Mouse (Mus musculus) Patski (cell line): ENCODE measurements around the gene Tspan9. TPM values are rescaled to one million over a fixed set of nuclear protein-coding genes. Genes with fewer than 3 reads are reported as not detected.

ENCODE experiments used
- ATAC-seq: fragments of 100-300 bp; one replicate; pipeline ENCODE4 v1.8.0; 2021
- CTCF ChIA-PET: fragments of 350-600 bp; sonication (Branson Sonifier 250); formaldehyde crosslinking; loops from one replicate; lab custom pipeline; 2022; ENCODE audit warnings: inconsistent platforms; lab: Charles Lee
- POLR2A ChIA-PET: fragments of 350-600 bp; sonication (Branson Sonifier 250); formaldehyde crosslinking; loops from one replicate; lab custom pipeline; 2022; ENCODE audit warnings: antibody characterized with exemption, inconsistent platforms; lab: Charles Lee
- DNase-seq: peaks from one replicate; pipeline ENCODE4 v3.0.0-alpha.2; 2011; ENCODE audit warnings: low read depth, low spot score
- H3K27me3 ChIP-seq: fragments of 371-371 bp; one replicate; pipeline ENCODE4 v1.5.1; 2021
- CTCF ChIP-seq: fragments of 100-300 bp; IDR thresholded peaks from one replicate; pipeline ENCODE4 v1.5.1; 2021
- in situ Hi-C: fragments of 300-500 bp; cut with MboI; formaldehyde crosslinking; loops from 3 replicates; pipeline ENCODE4 v1.11.1; 2018; ENCODE audit warnings: low pct_unique_long_range_greater_than_20kb, mixed read lengths
- polyA plus RNA-seq: library from polyadenylated mRNA; unstranded; gene quantifications from one replicate; pipeline ENCODE4 v1.2.3, GENCODE M21; 2021

Tspan9 gene
- polyA plus RNA-seq, 1 experiment from 2014 or later: 135 TPM

DNA sequence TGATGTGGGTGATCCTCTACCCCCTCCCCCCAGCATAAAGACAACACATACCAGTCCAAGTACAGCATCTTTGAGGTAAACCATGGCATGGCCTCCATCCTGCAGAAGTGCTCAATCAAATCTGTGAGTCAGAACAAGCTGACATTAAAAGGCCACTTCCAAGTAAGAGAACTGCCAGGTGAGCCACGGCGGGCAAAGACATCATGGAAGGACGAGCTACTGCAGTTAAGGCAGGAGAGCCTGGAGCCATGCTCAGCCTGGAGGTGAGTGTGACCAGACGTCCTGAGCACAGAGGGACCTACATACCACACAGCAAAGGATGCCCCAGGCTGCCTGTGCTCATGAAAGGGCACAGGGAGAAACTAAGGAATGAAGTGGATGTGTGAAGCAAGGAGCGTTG lies 61.6 kb downstream of the Tspan9 start:
- DNase-seq (no peak), ATAC-seq (no peak)
- ChIA-PET CTCF (interaction anchor here (1.1 kb wide), 2 partner anchors 9 to 15 kb away, joined by 3 to 4 read pairs; no protein-coding TSS in a partner anchor), POLR2A (no interaction called here)
- in situ Hi-C loops: no loop called here
- TF ChIP-seq CTCF: no peak
- H3K27me3 ChIP-seq: no peaks in the 10 kb centered on the region

GRCm38 (mm10) chr6:128081293-128081692 lies 62.1 kb downstream of the Tspan9 start:
- TF ChIP-seq CTCF: no peak
- no peaks in the 10 kb centered on the region for H3K27me3 ChIP-seq
- no peak for ATAC-seq
- in situ Hi-C loops: no loop called here
- POLR2A ChIA-PET: no interaction called here
- CTCF ChIA-PET: no interaction called here
- DNase-seq: no peak

GRCm38 (mm10) chr6:128079576-128080224 lies 63.7 kb downstream of the Tspan9 start:
- ChIA-PET CTCF (interaction anchor here (1.0 to 1.1 kb wide), 3 partner anchors 11 to 51 kb away, joined by 3 to 6 read pairs (median 4); no protein-coding TSS in a partner anchor), POLR2A (no interaction called here)
- ATAC-seq (no peak), DNase-seq (no peak)
- no peak for TF ChIP-seq CTCF
- no peaks in the 10 kb centered on the region for H3K27me3 ChIP-seq
- in situ Hi-C loops: no loop called here

DNA sequence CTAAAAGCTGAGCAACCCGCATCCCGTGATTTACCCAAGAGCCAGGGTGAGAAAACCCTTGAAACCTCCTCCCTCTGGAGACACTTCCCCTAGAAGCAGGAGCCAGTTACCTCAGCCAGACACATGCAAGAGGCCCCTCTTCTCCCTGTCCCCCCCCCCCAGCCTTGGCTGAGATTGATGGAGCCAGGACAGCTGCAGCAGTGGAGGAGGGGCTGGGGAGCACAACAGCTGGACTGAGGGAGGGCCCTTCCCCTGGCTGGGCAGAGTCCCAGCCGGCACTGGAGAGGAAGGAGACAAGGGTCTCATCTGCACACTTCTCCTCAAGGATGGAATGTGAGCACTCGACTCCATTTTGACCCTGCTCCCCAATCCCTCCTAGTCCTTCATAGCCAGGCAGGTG lies 64.9 kb downstream of the Tspan9 start:
- ChIA-PET POLR2A (no interaction called here), CTCF (no interaction called here)
- in situ Hi-C loops: no loop called here
- no peak for DNase-seq
- no peaks in the 10 kb centered on the region for H3K27me3 ChIP-seq
- no peak for TF ChIP-seq CTCF
- no peak for ATAC-seq

- ChIA-PET CTCF (interaction anchor here (0.9 to 2.5 kb wide), 3 partner anchors 7 to 43 kb away, joined by 3 to 6 read pairs (median 3); no protein-coding TSS in a partner anchor), POLR2A (interaction anchor here (1.1 to 1.3 kb wide), 2 partner anchors 9 to 15 kb away, joined by 3 read pairs; no protein-coding TSS in a partner anchor)
- DNase-seq (no peak), ATAC-seq (no peak)
- in situ Hi-C loops: no loop called here
- H3K27me3 ChIP-seq: no peaks in the 10 kb centered on the region
- TF ChIP-seq CTCF: no peak
Measured at GRCm38 (mm10) chr6:128076104-128077020, 67.0 kb downstream of the Tspan9 start.

- in situ Hi-C loops: no loop called here
- CTCF ChIA-PET: interaction anchor here (2.5 to 2.6 kb wide), 2 partner anchors 8 to 16 kb away, joined by 6 to 9 read pairs; no protein-coding TSS in a partner anchor
Measured at GRCm38 (mm10) chr6:128075453-128076003, 67.9 kb downstream of the Tspan9 start.

DNA sequence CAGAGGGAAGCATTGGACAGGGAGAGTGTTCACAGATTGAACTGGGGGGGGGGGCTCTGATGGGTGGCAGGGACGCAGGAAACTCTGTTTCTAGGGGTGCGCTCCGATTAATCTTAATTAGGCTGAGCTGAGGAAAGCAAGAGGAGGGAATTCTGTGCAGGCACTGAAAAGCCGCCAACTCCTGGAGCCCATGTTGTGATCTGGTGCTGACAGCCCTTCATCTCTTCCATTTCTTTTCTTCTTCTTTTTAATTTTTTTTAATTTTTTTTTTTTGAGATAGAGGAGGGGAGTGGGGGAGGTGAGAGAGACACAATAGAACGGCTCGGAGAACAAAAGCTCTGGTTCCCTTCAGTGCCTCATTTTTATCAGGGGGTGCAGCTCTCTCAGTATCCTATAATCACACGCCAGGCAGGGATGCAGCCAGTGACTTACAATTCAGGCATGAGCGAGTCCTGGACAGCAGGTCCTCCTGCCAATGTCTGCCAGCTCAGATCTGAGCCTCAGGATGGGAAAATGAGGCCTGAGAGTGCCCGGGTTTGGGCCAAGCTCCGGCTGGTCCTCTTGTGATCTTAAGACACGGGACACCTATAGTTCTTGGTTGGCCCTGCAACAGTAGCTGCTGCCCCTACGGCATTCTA lies 72.4 kb downstream of the Tspan9 start:
- CTCF ChIA-PET: interaction anchor here (0.7 kb wide), 1 partner anchor 12 kb away, joined by 3 read pairs; no protein-coding TSS in a partner anchor
- in situ Hi-C loops: no loop called here
- no peak for ATAC-seq
- H3K27me3 ChIP-seq: no peaks in the 10 kb centered on the region
- POLR2A ChIA-PET: interaction anchor here (1.4 kb wide), 1 partner anchor 31 kb away, joined by 3 read pairs; no protein-coding TSS in a partner anchor
- DNase-seq: no peak
- TF ChIP-seq CTCF: no peak

More at GRCm38 (mm10) chr6:128075453-128076003, 67.9 kb downstream of the Tspan9 start:
- no peaks in the 10 kb centered on the region for H3K27me3 ChIP-seq
- POLR2A ChIA-PET: no interaction called here
- no peak for ATAC-seq
- TF ChIP-seq CTCF: no peak
- no peak for DNase-seq

DNA sequence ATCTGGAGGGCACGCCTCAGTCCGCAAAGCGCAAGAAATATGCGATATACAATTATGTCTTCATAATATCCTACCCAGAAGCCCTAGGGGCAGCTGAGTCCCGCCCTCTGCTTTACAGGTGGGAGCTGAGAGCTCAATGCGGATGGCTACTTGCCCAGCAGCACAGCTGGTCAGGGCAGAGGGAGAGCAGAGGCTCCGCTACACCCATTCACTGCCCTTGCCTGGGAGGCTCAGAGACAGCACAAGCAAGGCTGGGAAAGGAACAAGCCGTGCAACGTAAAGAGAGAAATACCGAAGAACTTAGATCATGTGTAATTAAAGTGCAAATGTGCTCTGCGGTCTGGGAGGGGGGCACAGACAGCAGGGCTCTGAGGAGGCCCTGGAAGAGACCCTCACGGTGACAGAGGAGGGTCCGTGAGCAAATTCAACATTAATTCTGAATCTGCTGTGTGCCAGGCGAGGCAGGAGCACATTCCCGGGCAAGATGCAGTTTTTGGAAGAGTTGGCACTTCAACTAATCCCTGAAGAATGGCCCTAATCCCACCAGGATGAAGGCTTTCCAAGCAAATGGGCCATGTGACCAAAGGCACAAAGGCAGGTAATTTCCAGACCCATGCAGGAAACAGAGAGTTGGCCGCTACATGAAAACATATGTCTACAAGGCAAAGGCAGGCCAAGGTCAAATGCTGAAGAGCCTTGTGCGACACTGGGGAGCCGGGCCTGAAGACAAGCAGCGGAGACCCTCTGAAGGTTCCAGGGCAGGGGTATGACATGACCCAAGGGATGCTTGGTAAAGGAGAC lies 73.1 kb downstream of the Tspan9 start:
- no peak for TF ChIP-seq CTCF
- ChIA-PET CTCF (no interaction called here), POLR2A (interaction anchor here (1.4 kb wide), 1 partner anchor 30 kb away, joined by 3 read pairs; no protein-coding TSS in a partner anchor)
- ATAC-seq (no peak), DNase-seq (no peak)
- in situ Hi-C loops: no loop called here
- H3K27me3 ChIP-seq: no peaks in the 10 kb centered on the region

DNA sequence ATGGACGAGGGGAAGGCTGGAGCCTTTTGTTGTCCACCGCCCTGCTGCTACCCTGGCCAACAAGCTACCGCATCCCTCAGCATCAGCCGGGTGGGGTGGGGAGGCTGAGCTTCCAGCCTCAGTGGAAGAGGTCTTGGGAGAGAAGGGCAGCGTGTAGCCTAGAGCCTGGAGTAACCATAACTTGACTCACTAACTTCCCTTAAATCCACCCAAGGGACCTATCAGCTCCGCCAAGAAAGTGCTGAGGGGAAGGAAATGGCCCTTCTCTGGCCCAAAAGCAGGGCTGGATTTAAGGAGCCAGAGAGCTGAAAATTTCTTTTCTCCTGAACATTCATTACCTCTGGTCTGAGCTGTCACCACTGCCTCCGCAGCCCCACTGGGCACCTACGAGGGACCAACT lies 75.2 kb downstream of the Tspan9 start:
- no peak for DNase-seq
- H3K27me3 ChIP-seq: no peaks in the 10 kb centered on the region
- ATAC-seq: no peak
- in situ Hi-C loops: no loop called here
- ChIA-PET CTCF (interaction anchor here (1.0 to 1.2 kb wide), 2 partner anchors 12 to 31 kb away, joined by 4 to 5 read pairs; no protein-coding TSS in a partner anchor), POLR2A (interaction anchor here (1.2 kb wide), 1 partner anchor 9 kb away, joined by 3 read pairs; no protein-coding TSS in a partner anchor)
- TF ChIP-seq CTCF: no peak
